Mouse (Mus musculus): ENCODE measurements around the gene Col1a1. TPM values are rescaled to one million over a fixed set of nuclear protein-coding genes. Genes with fewer than 3 reads are reported as not detected.

Col1a1 gene
- polyA plus RNA-seq, 1 experiment from 2014 or later: 221 TPM

GRCm38 (mm10) chr11:94915675-94916403 lies 20.2 kb upstream of the Col1a1 start:
- H3K36me3 ChIP-seq (ENCODE audit: control insufficient read depth, insufficient read depth, low read length): no peaks in the 10 kb centered on the region
- H3K9me3 ChIP-seq (ENCODE audit: control insufficient read depth, low read length): no peaks in the 10 kb centered on the region
- WGBS: 32% methylated on average over 12 of the region's 16 CpGs
- DNase-seq (ENCODE audit: low spot score): no peak
- no peak overlapping the region for H3K4me2 ChIP-seq
- ATAC-seq (replicated peaks; ENCODE audit: low FRiP score): no peak
- H3K4me3 ChIP-seq (ENCODE audit: low read depth, low read length): no peak overlapping the region
- H3K27me3 ChIP-seq (replicated peaks; ENCODE audit: control insufficient read depth, insufficient read depth, low read length): no peaks in the 10 kb centered on the region; the same call in 1 of the 2 replicates
- H3K27ac ChIP-seq (ENCODE audit: low read depth, low read length): no peak overlapping the region
- H3K9ac ChIP-seq (ENCODE audit: low read depth, low read length): no peak overlapping the region
- no peaks in the 10 kb centered on the region; the same call in 1 of the 2 replicates for H3K4me1 ChIP-seq (replicated peaks; ENCODE audit: control insufficient read depth, insufficient read depth, low read length)

- Histone ChIP-seq H3K27me3 (replicated peaks; ENCODE audit: control insufficient read depth, insufficient read depth, low read length) (no peaks in the 10 kb centered on the region; the same call in 1 of the 2 replicates), H3K9me3 (ENCODE audit: control insufficient read depth, low read length) (no peaks in the 10 kb centered on the region), H3K4me2 (no peak overlapping the region), H3K27ac (ENCODE audit: low read depth, low read length) (no peak overlapping the region; the same call in 1 of the 2 replicates), H3K9ac (ENCODE audit: low read depth, low read length) (no peak overlapping the region), H3K4me3 (ENCODE audit: low read depth, low read length) (no peak overlapping the region), H3K4me1 (replicated peaks; ENCODE audit: control insufficient read depth, insufficient read depth, low read length) (no peaks in the 10 kb centered on the region; the same call in 1 of the 2 replicates), H3K36me3 (ENCODE audit: control insufficient read depth, insufficient read depth, low read length) (no peaks in the 10 kb centered on the region)
- DNase-seq (ENCODE audit: low spot score): no peak
- 33% methylated on average over 4 of the region's 4 CpGs for WGBS
- no peak for ATAC-seq (replicated peaks; ENCODE audit: low FRiP score)
Observed at GRCm38 (mm10) chr11:94916477-94916876, 19.5 kb upstream of the Col1a1 start.

GRCm38 (mm10) chr11:94917717-94918116 lies 18.3 kb upstream of the Col1a1 start:
- Histone ChIP-seq H3K27me3 (replicated peaks; ENCODE audit: control insufficient read depth, insufficient read depth, low read length) (no peaks in the 10 kb centered on the region; the same call in 1 of the 2 replicates), H3K4me1 (replicated peaks; ENCODE audit: control insufficient read depth, insufficient read depth, low read length) (no peaks in the 10 kb centered on the region; the same call in 1 of the 2 replicates), H3K4me2 (no peak overlapping the region), H3K27ac (ENCODE audit: low read depth, low read length) (no peak overlapping the region), H3K9me3 (ENCODE audit: control insufficient read depth, low read length) (no peaks in the 10 kb centered on the region), H3K36me3 (ENCODE audit: control insufficient read depth, insufficient read depth, low read length) (no peaks in the 10 kb centered on the region), H3K9ac (ENCODE audit: low read depth, low read length) (no peak overlapping the region), H3K4me3 (ENCODE audit: low read depth, low read length) (no peak overlapping the region)
- ATAC-seq (replicated peaks; ENCODE audit: low FRiP score) (no peak), DNase-seq (ENCODE audit: low spot score) (no peak)
- WGBS: 74% methylated on average over 6 of the region's 6 CpGs

GRCm38 (mm10) chr11:94920996-94921401 lies 15.0 kb upstream of the Col1a1 start:
- no peak for ATAC-seq (replicated peaks; ENCODE audit: low FRiP score)
- no peak for DNase-seq (ENCODE audit: low spot score)
- Histone ChIP-seq H3K36me3 (ENCODE audit: control insufficient read depth, insufficient read depth, low read length) (no peaks in the 10 kb centered on the region), H3K9ac (ENCODE audit: low read depth, low read length) (no peak overlapping the region), H3K27ac (ENCODE audit: low read depth, low read length) (no peak overlapping the region), H3K4me3 (ENCODE audit: low read depth, low read length) (no peak overlapping the region), H3K27me3 (replicated peaks; ENCODE audit: control insufficient read depth, insufficient read depth, low read length) (no peaks in the 10 kb centered on the region; the same call in 1 of the 2 replicates), H3K4me2 (no peak overlapping the region), H3K9me3 (ENCODE audit: control insufficient read depth, low read length) (no peaks in the 10 kb centered on the region), H3K4me1 (replicated peaks; ENCODE audit: control insufficient read depth, insufficient read depth, low read length) (no peaks in the 10 kb centered on the region; the same call in 1 of the 2 replicates)
- 43% methylated on average over 6 of the region's 6 CpGs for WGBS

- no peaks in the 10 kb centered on the region for H3K9me3 ChIP-seq (ENCODE audit: control insufficient read depth, low read length)
- H3K27ac ChIP-seq (ENCODE audit: low read depth, low read length): no peak overlapping the region
- H3K4me2 ChIP-seq: no peak overlapping the region
- ATAC-seq (replicated peaks; ENCODE audit: low FRiP score) (no peak), DNase-seq (ENCODE audit: low spot score) (no peak)
- peaks cover 2% of the 10 kb centered on the region for H3K27me3 ChIP-seq (replicated peaks; ENCODE audit: control insufficient read depth, insufficient read depth, low read length)
- no peak overlapping the region for H3K4me3 ChIP-seq (ENCODE audit: low read depth, low read length)
- no peaks in the 10 kb centered on the region for H3K36me3 ChIP-seq (ENCODE audit: control insufficient read depth, insufficient read depth, low read length)
- 88% methylated on average over 4 of the region's 4 CpGs for WGBS
- H3K9ac ChIP-seq (ENCODE audit: low read depth, low read length): no peak overlapping the region
- peaks cover 11% of the 10 kb centered on the region for H3K4me1 ChIP-seq (replicated peaks; ENCODE audit: control insufficient read depth, insufficient read depth, low read length)
Observed at GRCm38 (mm10) chr11:94924977-94925376, 11.0 kb upstream of the Col1a1 start.

- H3K27me3 ChIP-seq (replicated peaks; ENCODE audit: control insufficient read depth, insufficient read depth, low read length): peaks cover 11% of the 10 kb centered on the region
- H3K9ac ChIP-seq (ENCODE audit: low read depth, low read length): no peak overlapping the region
- no peak for DNase-seq (ENCODE audit: low spot score)
- H3K27ac ChIP-seq (ENCODE audit: low read depth, low read length): no peak overlapping the region
- H3K4me3 ChIP-seq (ENCODE audit: low read depth, low read length): no peak overlapping the region
- H3K4me2 ChIP-seq: no peak overlapping the region
- no peaks in the 10 kb centered on the region for H3K9me3 ChIP-seq (ENCODE audit: control insufficient read depth, low read length)
- H3K4me1 ChIP-seq (replicated peaks; ENCODE audit: control insufficient read depth, insufficient read depth, low read length): peaks cover 13% of the 10 kb centered on the region
- ATAC-seq (replicated peaks; ENCODE audit: low FRiP score): no peak
- 60% methylated on average over 11 of the region's 11 CpGs for WGBS
- no peaks in the 10 kb centered on the region for H3K36me3 ChIP-seq (ENCODE audit: control insufficient read depth, insufficient read depth, low read length)
Observed at GRCm38 (mm10) chr11:94926431-94926830, 9.6 kb upstream of the Col1a1 start.

GRCm38 (mm10) chr11:94927771-94928291 lies 8.2 kb upstream of the Col1a1 start:
- Histone ChIP-seq H3K27ac (ENCODE audit: low read depth, low read length) (peak overlapping the region; percentile 52), H3K9me3 (ENCODE audit: control insufficient read depth, low read length) (no peaks in the 10 kb centered on the region), H3K27me3 (replicated peaks; ENCODE audit: control insufficient read depth, insufficient read depth, low read length) (peaks cover 19% of the 10 kb centered on the region), H3K4me1 (replicated peaks; ENCODE audit: control insufficient read depth, insufficient read depth, low read length) (peaks cover 13% of the 10 kb centered on the region), H3K9ac (ENCODE audit: low read depth, low read length) (no peak overlapping the region), H3K36me3 (ENCODE audit: control insufficient read depth, insufficient read depth, low read length) (no peaks in the 10 kb centered on the region), H3K4me2 (no peak overlapping the region), H3K4me3 (ENCODE audit: low read depth, low read length) (no peak overlapping the region)
- no peak for ATAC-seq (replicated peaks; ENCODE audit: low FRiP score)
- 20% methylated on average over 5 of the region's 5 CpGs for WGBS
- no peak for DNase-seq (ENCODE audit: low spot score)

GRCm38 (mm10) chr11:94928820-94929219 lies 7.2 kb upstream of the Col1a1 start:
- 13% methylated on average over 13 of the region's 13 CpGs for WGBS
- peaks cover 13% of the 10 kb centered on the region for H3K4me1 ChIP-seq (replicated peaks; ENCODE audit: control insufficient read depth, insufficient read depth, low read length)
- DNase-seq (ENCODE audit: low spot score): peak; percentile 84
- ATAC-seq (replicated peaks; ENCODE audit: low FRiP score): peak; percentile 78
- no peaks in the 10 kb centered on the region for H3K9me3 ChIP-seq (ENCODE audit: control insufficient read depth, low read length)
- peak overlapping the region; percentile 71 for H3K27ac ChIP-seq (ENCODE audit: low read depth, low read length)
- no peaks in the 10 kb centered on the region for H3K36me3 ChIP-seq (ENCODE audit: control insufficient read depth, insufficient read depth, low read length)
- no peak overlapping the region for H3K9ac ChIP-seq (ENCODE audit: low read depth, low read length)
- peak overlapping the region; percentile 29 for H3K4me2 ChIP-seq
- peaks cover 29% of the 10 kb centered on the region for H3K27me3 ChIP-seq (replicated peaks; ENCODE audit: control insufficient read depth, insufficient read depth, low read length)
- H3K4me3 ChIP-seq (ENCODE audit: low read depth, low read length): no peak overlapping the region

- Histone ChIP-seq H3K27ac (ENCODE audit: low read depth, low read length) (peak overlapping the region; percentile 71; the same call in 1 of the 2 replicates), H3K4me3 (ENCODE audit: low read depth, low read length) (no peak overlapping the region), H3K27me3 (replicated peaks; ENCODE audit: control insufficient read depth, insufficient read depth, low read length) (peaks cover 37% of the 10 kb centered on the region), H3K9ac (ENCODE audit: low read depth, low read length) (no peak overlapping the region), H3K9me3 (ENCODE audit: control insufficient read depth, low read length) (no peaks in the 10 kb centered on the region), H3K4me2 (no peak overlapping the region), H3K36me3 (ENCODE audit: control insufficient read depth, insufficient read depth, low read length) (no peaks in the 10 kb centered on the region), H3K4me1 (replicated peaks; ENCODE audit: control insufficient read depth, insufficient read depth, low read length) (peaks cover 13% of the 10 kb centered on the region)
- 53% methylated on average over 9 of the region's 9 CpGs for WGBS
- DNase-seq (ENCODE audit: low spot score) (no peak), ATAC-seq (replicated peaks; ENCODE audit: low FRiP score) (no peak; the same call in 1 of the 2 replicates)
Observed at GRCm38 (mm10) chr11:94929599-94929998, 6.4 kb upstream of the Col1a1 start.
